Mouse (Mus musculus) thymus, adult 2 months (tissue): Measurements from ENCODE around the gene Stau1. TPM values are rescaled to one million over a fixed set of nuclear protein-coding genes. Genes with fewer than 3 reads are reported as not detected.

Source experiments
- DNase-seq: peaks from one replicate; pipeline ENCODE4 v3.0.0; 2021
- H3K27ac ChIP-seq: fragments of 200-500 bp; 2 replicates; pipeline ENCODE4 v1.5.1; 2012; ENCODE audit warnings: low read length, control low read depth; ENCODE audit not compliant: control insufficient read depth, insufficient read depth
- H3K27me3 ChIP-seq: fragments of 200-500 bp; 2 replicates; pipeline ENCODE4 v1.6.1; 2012; ENCODE audit warnings: mild to moderate bottlenecking, low read length, moderate library complexity, mixed read lengths; ENCODE audit not compliant: control insufficient read depth, insufficient read depth
- H3K36me3 ChIP-seq: fragments of 200-500 bp; 2 replicates; pipeline ENCODE4 v1.6.1; 2012; ENCODE audit warnings: mild to moderate bottlenecking, low read length, moderate library complexity; ENCODE audit not compliant: control insufficient read depth, insufficient read depth
- H3K4me1 ChIP-seq: fragments of 200-500 bp; replicated peaks from 2 replicates; pipeline ENCODE4 v1.6.1; 2012; ENCODE audit warnings: low read length; ENCODE audit not compliant: control insufficient read depth, insufficient read depth
- H3K4me3 ChIP-seq: fragments of 200-500 bp; 2 replicates; pipeline ENCODE4 v1.5.1; 2012; ENCODE audit warnings: mild to moderate bottlenecking, low read length, control low read depth, moderate library complexity; ENCODE audit not compliant: control insufficient read depth, insufficient read depth
- CTCF ChIP-seq: fragments of 200-500 bp; IDR thresholded peaks from 2 replicates; pipeline ENCODE4 v1.5.1; 2012; ENCODE audit warnings: mild to moderate bottlenecking, control low read depth, low read length, moderate library complexity, borderline replicate concordance; ENCODE audit not compliant: control insufficient read depth, poor library complexity, insufficient read depth; ENCODE audit errors: extremely low read depth
- POLR2A ChIP-seq: fragments of 200-500 bp; IDR thresholded peaks from 2 replicates; pipeline ENCODE4 v1.6.1; 2012; ENCODE audit warnings: mild to moderate bottlenecking, low read length, control low read depth, moderate library complexity; ENCODE audit not compliant: control insufficient read depth, poor library complexity, insufficient read depth; ENCODE audit errors: extremely low read depth
- WGBS: fragments of 180-500 bp; shearing (Covaris S2); methylation state at CpG from one replicate; pipeline ENCODE4 v1.1.7; 2018; 5-methylcytosine and 5-hydroxymethylcytosine counted together
- polyA plus RNA-seq: library from polyadenylated mRNA; depleted of rRNA; stranded (reverse); fragments of >200 nt; gene quantifications from 2 replicates; pipeline ENCODE4 v1.2.3, GENCODE M21; 2012; rRNA removed

Stau1 gene
- polyA plus RNA-seq, 1 experiment, result 31.8 TPM

GRCm38 (mm10) chr2:166900792-166901505 lies 95.2 kb downstream of the Stau1 start:
- DNase-seq, result no peak
- Histone ChIP-seq H3K27ac (no peak overlapping the region), H3K27me3 (no peaks in the 10 kb centered on the region), H3K4me3 (no peak overlapping the region), H3K4me1 (no peaks in the 10 kb centered on the region; the same call in 1 of the 2 replicates), H3K36me3 (peaks cover under 1% of the 10 kb centered on the region; the same call in 1 of the 2 replicates)
- WGBS, result 92% methylated on average over 8 of the region's 8 CpGs
- TF ChIP-seq POLR2A (no peak), CTCF (no peak)

GRCm38 (mm10) chr2:166899746-166900145 lies 96.4 kb downstream of the Stau1 start:
- 86% methylated on average over 3 of the region's 3 CpGs for WGBS
- peaks cover 9% of the 10 kb centered on the region for H3K36me3 ChIP-seq
- no peaks in the 10 kb centered on the region for H3K27me3 ChIP-seq

GRCm38 (mm10) chr2:166899161-166899560 lies 96.9 kb downstream of the Stau1 start:
- 91% methylated on average over 2 of the region's 2 CpGs for WGBS
- Histone ChIP-seq H3K4me3 (no peak overlapping the region), H3K4me1 (no peaks in the 10 kb centered on the region), H3K36me3 (peaks cover 15% of the 10 kb centered on the region), H3K27me3 (no peaks in the 10 kb centered on the region), H3K27ac (no peak overlapping the region)
- no peak for TF ChIP-seq POLR2A
- TF ChIP-seq CTCF, result no peak
- DNase-seq, result no peak

More at GRCm38 (mm10) chr2:166899746-166900145, 96.4 kb downstream of the Stau1 start:
- DNase-seq, result no peak
- TF ChIP-seq CTCF (no peak), POLR2A (no peak)
- no peaks in the 10 kb centered on the region for H3K4me1 ChIP-seq
- no peak overlapping the region for H3K27ac ChIP-seq
- H3K4me3 ChIP-seq, result no peak overlapping the region

Other genes starting within 250 kb of the Stau1 start
- 10.2 and 11.4 TPM in 2 replicates for gene Trp53rkb, start 203.8 kb downstream of the Stau1 start, polyA plus RNA-seq
- 18.7 and 20.0 TPM in 2 replicates for gene Arfgef2, start 190.7 kb downstream of the Stau1 start, polyA plus RNA-seq
- gene Cse1l, start 90.3 kb downstream of the Stau1 start, polyA plus RNA-seq, result 27.8 and 28.7 TPM in 2 replicates
- 46.0 and 50.6 TPM in 2 replicates for gene Ddx27, start 18.9 kb upstream of the Stau1 start, polyA plus RNA-seq
- gene Znfx1, start 66.7 kb upstream of the Stau1 start, polyA plus RNA-seq, result 46.0 and 46.9 TPM in 2 replicates
- 1.7 and 2.1 TPM in 2 replicates for gene Kcnb1, start 193.9 kb upstream of the Stau1 start, polyA plus RNA-seq
- gene Ptgis, start 244.3 kb upstream of the Stau1 start, polyA plus RNA-seq, result 6.1 and 9.9 TPM in 2 replicates